Comparison of ENCODE assay signal across 10 mouse cellular contexts in the genomic region with DNA sequence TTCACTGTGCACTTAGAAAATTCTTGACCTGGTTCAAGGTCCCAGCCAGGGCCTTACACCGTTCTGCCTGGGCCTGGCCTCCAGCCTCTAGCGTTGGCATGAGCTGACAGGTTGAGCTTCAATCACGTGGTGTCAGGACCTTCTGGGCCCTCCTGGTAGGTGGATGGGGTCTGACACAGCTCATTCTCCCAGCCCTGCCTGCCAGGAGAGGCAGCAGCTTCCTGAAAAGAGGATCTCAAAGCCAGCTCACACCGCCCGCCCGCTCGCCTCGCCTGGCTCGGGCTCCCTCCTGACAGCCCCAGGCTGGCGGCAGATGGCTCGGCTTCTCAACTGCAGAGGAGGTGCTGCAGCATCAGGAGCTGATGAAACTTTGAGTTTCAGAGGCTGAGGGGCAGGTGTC.
DNase-seq lines count a peak whose midpoint lies in the region; ATAC-seq lines count a peak whose summit lies in the region.
"Had no signal": no experiment of that assay in that cellular context is flagged by ENCODE, and none has a peak within 500 bp of the region (broad histone marks: within the 10 kb centered on the region; RNA-seq: fewer than 3 reads in every experiment).

No protein-coding gene starts in this region.

- 11% methylated on average over 11 of the region's 11 CpGs for WGBS in hindbrain, embryonic 16.5 days
- WGBS in midbrain, embryonic 13.5 days = 15% methylated on average over 11 of the region's 11 CpGs
- 25% methylated on average over 11 of the region's 11 CpGs for WGBS in kidney, embryonic 15.5 days

- H3K27me3 ChIP-seq in hindbrain, embryonic 16.5 days (replicated peaks; ENCODE audit: control insufficient read depth, insufficient read depth, low read length) = no peaks in the 10 kb centered on the region
- H3K27me3 ChIP-seq in midbrain, embryonic 13.5 days = peaks cover 33% of the 10 kb centered on the region
- peaks cover 43% of the 10 kb centered on the region for H3K27me3 ChIP-seq in kidney, embryonic 15.5 days
- H3K27me3 ChIP-seq: liver, embryonic 13.5 days had no signal

- H3K4me1 ChIP-seq in hindbrain, embryonic 16.5 days (ENCODE audit: control insufficient read depth, insufficient read depth, low read depth, low read length) = peaks cover 21% of the 10 kb centered on the region
- H3K4me1 ChIP-seq in midbrain, embryonic 13.5 days (replicated peaks) = peaks cover 29% of the 10 kb centered on the region
- H3K4me1 ChIP-seq in kidney, embryonic 15.5 days = 0 out of 2 replicates have a peak, but pooled peaks cover 5% of the 10 kb centered on the region
- H3K4me1 ChIP-seq: liver, embryonic 13.5 days had no signal

- intact Hi-C loops in gastrocnemius, postnatal 14 days (cut with DNase I; ENCODE audit: low total_unique reads) = no loop called here
- intact Hi-C loops in gastrocnemius, postnatal 36 days (cut with DNase I) = no loop called here

- H3K9ac ChIP-seq in hindbrain, embryonic 16.5 days (ENCODE audit: low read depth, low read length) = peak overlapping the region; percentile 11; the same call in 1 of the 2 replicates
- no peak overlapping the region for H3K9ac ChIP-seq in midbrain, embryonic 13.5 days (replicated peaks)
- H3K9ac ChIP-seq in kidney, embryonic 15.5 days = no peak overlapping the region
- H3K9ac ChIP-seq: embryonic facial prominence, embryonic 12.5 days; liver, embryonic 13.5 days had no signal

- peak; percentile 30 for DNase-seq in gastrocnemius, postnatal 14 days
- no peak for DNase-seq in gastrocnemius, postnatal 36 days
- DNase-seq in embryo, embryonic 11 days = peak; percentile 56
- DNase-seq in gastrocnemius, postnatal 4 days (ENCODE audit: low spot score in 2 of 2) = no peak
- DNase-seq: liver, embryonic 13.5 days had no signal

- no peak overlapping the region for H3K4me2 ChIP-seq in hindbrain, embryonic 16.5 days (ENCODE audit: low read length)
- no peak overlapping the region for H3K4me2 ChIP-seq in midbrain, embryonic 13.5 days (replicated peaks)
- no peak overlapping the region for H3K4me2 ChIP-seq in kidney, embryonic 15.5 days
- H3K4me2 ChIP-seq: embryonic facial prominence, embryonic 12.5 days; liver, embryonic 13.5 days had no signal

- no peak overlapping the region for H3K4me3 ChIP-seq in hindbrain, embryonic 16.5 days (ENCODE audit: low read length)
- H3K4me3 ChIP-seq in midbrain, embryonic 13.5 days (replicated peaks) = no peak overlapping the region
- no peak overlapping the region for H3K4me3 ChIP-seq in kidney, embryonic 15.5 days (replicated peaks)
- H3K4me3 ChIP-seq: embryonic facial prominence, embryonic 12.5 days; liver, embryonic 13.5 days had no signal

- H3K36me3 ChIP-seq in hindbrain, embryonic 16.5 days (ENCODE audit: control insufficient read depth, insufficient read depth, low read length) = no peaks in the 10 kb centered on the region
- H3K36me3 ChIP-seq in midbrain, embryonic 13.5 days = no peaks in the 10 kb centered on the region
- H3K36me3 ChIP-seq in kidney, embryonic 15.5 days = no peaks in the 10 kb centered on the region
- H3K36me3 ChIP-seq: embryonic facial prominence, embryonic 12.5 days; liver, embryonic 13.5 days had no signal

- peak; percentile 35; the same call in 1 of the 2 replicates for ATAC-seq in hindbrain, embryonic 16.5 days
- ATAC-seq in midbrain, embryonic 13.5 days = peak; percentile 70
- no peak for ATAC-seq in kidney, embryonic 15.5 days (replicated peaks; ENCODE audit: low FRiP score)
- ATAC-seq in monocyte, adult 5-6 weeks (replicated peaks; ENCODE audit: insufficient number of reproducible peaks, low FRiP score, low TSS enrichment, poor library complexity, severe bottlenecking) = no peak

- H3K9me3 ChIP-seq in hindbrain, embryonic 16.5 days (ENCODE audit: control insufficient read depth, low read length) = no peaks in the 10 kb centered on the region
- no peaks in the 10 kb centered on the region for H3K9me3 ChIP-seq in midbrain, embryonic 13.5 days
- H3K9me3 ChIP-seq in kidney, embryonic 15.5 days (replicated peaks) = no peaks in the 10 kb centered on the region
- H3K9me3 ChIP-seq: embryonic facial prominence, embryonic 12.5 days; liver, embryonic 13.5 days had no signal

- H3K27ac ChIP-seq in hindbrain, embryonic 16.5 days (ENCODE audit: low read depth, low read length) = peak overlapping the region; percentile 36; the same call in 1 of the 2 replicates
- H3K27ac ChIP-seq in midbrain, embryonic 13.5 days = no peak overlapping the region
- H3K27ac ChIP-seq in kidney, embryonic 15.5 days = no peak overlapping the region
- H3K27ac ChIP-seq: embryonic facial prominence, embryonic 12.5 days; liver, embryonic 13.5 days had no signal

Comparison
In these comparisons a context has a peak if more than half of its experiments do, and no peak if none do; other contexts are left out.
1. DNase-seq: peak in gastrocnemius, postnatal 14 days (single experiment) and embryo, embryonic 11 days (single experiment); none in gastrocnemius, postnatal 36 days (0 of 2) and gastrocnemius, postnatal 4 days (0 of 2).
2. ATAC-seq: peak in hindbrain, embryonic 16.5 days (single experiment) and midbrain, embryonic 13.5 days (single experiment); none in kidney, embryonic 15.5 days (single experiment) and monocyte, adult 5-6 weeks (single experiment).